Mouse (Mus musculus) monocyte, adult 2 months (primary cell): ENCODE data around the gene Dkk2.
"Not testable (repeated sequence)": the region's sequence is repeated elsewhere in the genome, so short reads cannot be mapped to it uniquely, and the experiment has no call there.

ENCODE experiments used
- DNase-seq, 2 experiments: peaks; one replicate each; pipeline ENCODE4 v3.0.0; 2022; ENCODE audit warnings: low spot score in 2 of 2, low read depth in 1 of 2

The Dkk2 gene

GRCm38 (mm10) chr3:132085112-132085822, at the start of gene Dkk2:
Gene Dkk2, plus strand, starts transcription at chr3:132085292.
- no peak for DNase-seq

- no peak for DNase-seq
Observed at GRCm38 (mm10) chr3:132036704-132037103, 48.4 kb upstream of the Dkk2 start.

GRCm38 (mm10) chr3:132037670-132038069, 47.4 kb upstream of the Dkk2 start:
- no peak for DNase-seq

- no peak for DNase-seq
Observed at GRCm38 (mm10) chr3:132040066-132040465, 45.0 kb upstream of the Dkk2 start.

GRCm38 (mm10) chr3:132050884-132051457, 34.1 kb upstream of the Dkk2 start:
- DNase-seq = no peak

DNA sequence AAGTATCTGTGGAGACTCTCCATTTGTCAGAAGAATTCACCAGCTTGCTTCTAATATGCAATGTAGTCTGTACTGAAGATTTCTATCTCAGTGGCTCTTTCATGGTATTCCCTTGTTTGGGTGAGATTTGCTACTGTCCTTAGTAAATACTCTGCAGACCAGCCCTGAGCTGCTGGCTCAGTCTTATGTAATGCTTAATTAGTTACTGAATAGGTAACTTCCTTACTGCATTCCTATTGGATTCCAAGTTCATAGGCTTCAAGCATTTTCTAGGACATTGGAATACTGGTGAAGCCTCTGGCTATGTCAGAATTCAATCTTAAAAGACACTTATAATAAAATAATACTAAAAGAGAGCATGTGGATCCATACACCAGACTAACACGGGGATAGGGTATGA, 22.3 kb upstream of the Dkk2 start:
- DNase-seq = not testable (repeated sequence)

GRCm38 (mm10) chr3:132063374-132063773, 21.7 kb upstream of the Dkk2 start:
- DNase-seq = no peak

DNA sequence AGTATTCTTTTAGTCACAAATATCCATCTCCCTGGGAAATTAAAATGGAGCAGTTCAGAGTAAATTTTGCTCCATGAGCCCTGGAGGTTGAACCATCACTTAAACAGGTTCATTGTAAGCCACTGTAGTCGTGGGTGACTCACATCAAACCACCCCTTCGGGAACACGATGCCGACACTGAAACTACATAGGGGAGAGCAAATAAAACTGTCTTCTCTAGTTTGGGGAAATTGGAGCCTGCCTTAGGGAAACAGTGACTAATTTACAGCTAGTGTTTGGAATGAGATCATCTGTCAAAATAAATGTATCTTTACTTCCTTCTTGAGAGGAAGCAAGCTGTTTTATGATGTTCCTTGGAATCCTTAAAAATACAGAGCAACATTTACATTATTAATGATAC, 21.1 kb upstream of the Dkk2 start:
- DNase-seq = no peak

DNA sequence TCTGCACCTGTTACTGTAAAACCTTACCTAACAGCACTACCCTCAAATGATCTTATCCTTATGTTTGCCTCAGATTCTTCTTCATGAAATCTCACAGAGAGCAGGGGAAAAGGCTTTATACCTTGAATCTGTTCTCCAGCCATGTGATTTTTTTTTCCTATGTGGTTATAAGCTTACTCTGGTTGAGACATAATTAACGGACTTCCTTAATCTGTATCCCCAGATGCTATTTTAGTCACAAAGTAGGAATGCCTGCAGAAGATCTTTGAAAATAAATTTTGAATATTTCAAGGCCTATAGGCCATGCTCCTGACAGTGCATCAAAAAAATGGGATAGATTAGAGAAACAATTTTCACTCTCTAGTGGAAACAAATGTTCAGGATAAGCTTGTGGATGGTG, 20.2 kb upstream of the Dkk2 start:
- DNase-seq = no peak

DNA sequence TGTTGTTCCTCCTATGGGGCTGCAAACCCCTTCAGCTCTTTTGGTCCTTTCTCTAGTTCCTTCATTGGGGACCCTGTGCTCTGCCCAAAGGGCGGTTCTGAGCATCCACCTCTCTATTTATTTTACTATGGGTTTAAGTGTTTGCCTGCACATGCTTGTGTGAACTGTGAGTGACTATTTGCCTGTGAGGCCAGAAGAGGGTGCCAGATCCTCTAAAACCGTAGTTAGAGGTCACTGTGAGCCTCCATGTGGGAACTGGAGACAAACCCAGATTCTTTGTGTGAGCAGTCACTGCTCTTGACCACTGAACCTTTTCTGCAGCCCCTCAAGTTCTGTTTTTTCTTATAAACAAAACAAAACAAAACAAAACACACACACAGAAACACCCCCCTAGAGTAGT, 14.1 kb upstream of the Dkk2 start:
- no peak for DNase-seq

GRCm38 (mm10) chr3:132084018-132084417, 1.1 kb upstream of the Dkk2 start:
- no peak for DNase-seq

GRCm38 (mm10) chr3:132084680-132085079, 412 bp upstream of the Dkk2 start:
- DNase-seq = no peak

- no peak for DNase-seq
Observed at GRCm38 (mm10) chr3:132085823-132086350, 795 bp downstream of the Dkk2 start.

DNA sequence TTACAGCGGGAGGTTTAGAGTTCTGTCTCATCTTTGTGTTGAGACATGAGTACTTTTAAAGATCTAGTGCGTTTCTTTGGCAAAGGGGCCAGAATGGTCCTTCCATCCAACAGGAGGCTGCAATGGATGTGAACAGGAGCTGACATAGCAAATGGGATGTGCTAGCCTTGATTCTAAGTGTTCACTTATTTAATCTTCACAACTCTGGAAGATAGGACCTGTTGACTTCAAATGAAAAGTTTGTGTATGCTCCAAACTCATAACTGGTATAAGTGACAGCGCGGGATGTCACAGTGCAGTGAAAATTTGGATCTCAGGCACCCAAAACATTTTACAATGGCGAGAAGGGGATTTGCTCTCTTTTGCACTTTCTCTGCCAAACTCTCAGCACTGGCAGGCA, 1.4 kb downstream of the Dkk2 start:
- no peak for DNase-seq

DNA sequence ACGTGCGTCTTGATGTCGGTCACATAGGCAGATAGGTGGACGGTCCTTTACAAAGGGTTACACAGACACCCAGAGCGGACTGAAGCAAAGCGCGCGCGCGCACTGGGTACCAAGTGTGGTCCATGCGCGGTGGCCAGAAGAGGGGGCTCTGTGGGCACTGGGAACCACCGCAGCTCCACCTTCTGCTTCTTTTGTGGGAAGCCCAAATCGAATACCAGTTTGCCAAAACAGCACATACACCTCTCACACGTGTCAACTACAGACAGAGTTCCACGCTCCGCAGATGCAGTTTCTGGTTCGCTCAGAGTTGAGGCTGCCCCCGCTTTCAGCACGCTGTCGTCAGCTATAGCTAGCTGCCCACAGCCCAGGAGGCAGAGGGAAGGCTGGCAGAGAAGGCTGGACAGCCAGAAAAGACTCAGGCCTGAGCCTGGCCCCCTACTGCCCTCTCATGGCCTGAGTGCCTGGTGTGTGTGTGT, 2.0 kb downstream of the Dkk2 start:
- DNase-seq = no peak

DNA sequence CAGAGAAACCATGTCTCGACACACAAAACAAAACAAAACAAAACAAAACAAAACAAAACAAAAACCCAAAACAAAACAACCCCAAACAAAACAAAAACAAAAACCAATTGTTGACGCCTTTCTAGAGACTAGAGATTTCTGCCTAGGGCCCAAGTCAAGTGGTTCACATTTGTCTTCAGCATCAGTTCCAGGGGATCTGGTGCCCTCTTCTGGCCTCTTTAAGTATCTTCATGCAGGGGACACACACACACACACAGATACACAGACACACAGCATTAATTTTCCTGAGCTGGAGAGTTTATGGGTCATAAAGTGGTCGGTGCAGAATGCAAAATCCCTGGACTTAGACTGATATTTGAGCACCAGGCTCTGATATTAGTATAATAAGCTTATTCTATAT, 7.9 kb downstream of the Dkk2 start:
- DNase-seq = no peak

- DNase-seq = no peak
Observed at GRCm38 (mm10) chr3:132096296-132096695, 11.2 kb downstream of the Dkk2 start.

GRCm38 (mm10) chr3:132100746-132101145, 15.7 kb downstream of the Dkk2 start:
- DNase-seq = no peak

DNA sequence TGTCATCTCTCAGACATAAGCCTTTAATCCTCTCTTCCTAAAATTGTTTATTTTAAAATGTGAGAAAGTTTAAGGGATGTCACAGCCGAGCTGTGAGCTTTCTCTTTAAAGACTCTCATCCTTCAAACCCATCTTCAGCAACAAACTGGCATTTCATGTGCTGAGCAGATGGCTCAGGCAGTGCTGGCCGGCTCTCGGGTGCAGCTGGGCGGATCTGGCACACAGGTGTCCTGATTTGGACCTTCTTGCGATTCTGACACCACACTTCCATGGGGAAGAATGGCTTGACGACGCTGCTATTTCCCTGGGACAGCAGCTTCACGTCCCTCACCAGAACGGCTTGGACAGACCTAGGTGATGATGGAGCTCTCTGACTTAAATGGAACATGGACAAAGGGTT, 17.9 kb downstream of the Dkk2 start:
- DNase-seq = no peak

DNA sequence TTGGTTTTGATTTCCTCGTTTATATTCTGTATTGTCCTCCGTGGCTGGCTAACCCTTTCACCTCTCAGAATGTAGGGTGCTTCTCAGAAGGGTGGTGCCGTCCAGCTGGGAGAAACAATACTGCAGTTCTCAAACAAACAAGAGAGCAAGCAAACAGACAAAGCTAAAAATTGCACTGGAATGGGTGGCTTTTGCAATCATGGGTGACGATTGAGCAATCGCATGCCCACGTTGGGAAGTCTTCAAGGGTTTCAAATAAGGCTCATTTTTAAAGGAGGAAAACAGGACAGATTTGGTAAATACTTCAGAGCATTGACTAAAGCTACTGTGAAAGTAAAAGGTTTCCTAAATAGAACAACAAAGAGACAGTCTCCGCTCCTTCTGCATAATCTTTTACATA, 18.4 kb downstream of the Dkk2 start:
- no peak for DNase-seq

GRCm38 (mm10) chr3:132115772-132116511, 30.9 kb downstream of the Dkk2 start:
- no peak for DNase-seq

- DNase-seq = no peak
Observed at GRCm38 (mm10) chr3:132121344-132121743, 36.3 kb downstream of the Dkk2 start.
